Mouse (Mus musculus) brain, embryonic 18.5 days (tissue): ENCODE results near the gene Lgals3bp.
A peak's percentile ranks its signal among the peaks of the same experiment; 100 is the strongest.

Source experiments
- DNase-seq: peaks from one replicate; pipeline ENCODE4 v3.0.0-alpha.2; 2012; ENCODE audit warnings: low read depth, low spot score

Gene Lgals3bp

GRCm38 (mm10) chr11:118423266-118423971, 21.5 kb upstream of the Lgals3bp start:
- DNase-seq: no peak

GRCm38 (mm10) chr11:118420261-118420660, 18.4 kb upstream of the Lgals3bp start:
- DNase-seq: no peak

- DNase-seq: peak; percentile 96
These were observed 17.1 kb upstream of the Lgals3bp start, which contains the start of gene Cant1 for GRCm38 (mm10) chr11:118418834-118419504. Cant1 (minus strand) TSS chr11:118419086.

GRCm38 (mm10) chr11:118418442-118418833, 16.5 kb upstream of the Lgals3bp start:
- no peak for DNase-seq

- no peak for DNase-seq
These were observed 15.6 kb upstream of the Lgals3bp start for GRCm38 (mm10) chr11:118417496-118417895.

- no peak for DNase-seq
These were observed 14.2 kb upstream of the Lgals3bp start for GRCm38 (mm10) chr11:118416046-118416445.

GRCm38 (mm10) chr11:118415630-118416029, 13.7 kb upstream of the Lgals3bp start:
- no peak for DNase-seq

GRCm38 (mm10) chr11:118414270-118414669, 12.4 kb upstream of the Lgals3bp start:
- no peak for DNase-seq

GRCm38 (mm10) chr11:118413055-118413454, 11.2 kb upstream of the Lgals3bp start:
- DNase-seq: no peak

GRCm38 (mm10) chr11:118412601-118413000, 10.7 kb upstream of the Lgals3bp start:
- DNase-seq: no peak

- no peak for DNase-seq
These were observed 9.4 kb upstream of the Lgals3bp start for GRCm38 (mm10) chr11:118411271-118411670.

- DNase-seq: no peak
These were observed 8.6 kb upstream of the Lgals3bp start for GRCm38 (mm10) chr11:118410479-118410878.

GRCm38 (mm10) chr11:118410073-118410444, 8.2 kb upstream of the Lgals3bp start:
- no peak for DNase-seq

- no peak for DNase-seq
These were observed 7.5 kb upstream of the Lgals3bp start for GRCm38 (mm10) chr11:118409106-118410072.

- no peak for DNase-seq
These were observed 6.3 kb upstream of the Lgals3bp start for GRCm38 (mm10) chr11:118408051-118408740.

- no peak for DNase-seq
These were observed 5.5 kb upstream of the Lgals3bp start for GRCm38 (mm10) chr11:118407318-118407910.

- no peak for DNase-seq
These were observed 4.6 kb upstream of the Lgals3bp start for GRCm38 (mm10) chr11:118406521-118406920.

- DNase-seq: no peak
These were observed 3.4 kb upstream of the Lgals3bp start for GRCm38 (mm10) chr11:118405311-118405710.

GRCm38 (mm10) chr11:118403951-118404899, 2.3 kb upstream of the Lgals3bp start:
- DNase-seq: no peak

GRCm38 (mm10) chr11:118403183-118403582, 1.3 kb upstream of the Lgals3bp start:
- no peak for DNase-seq
